Mouse (Mus musculus): Measurements from ENCODE around the gene Chst8.

Chst8 gene

DNA sequence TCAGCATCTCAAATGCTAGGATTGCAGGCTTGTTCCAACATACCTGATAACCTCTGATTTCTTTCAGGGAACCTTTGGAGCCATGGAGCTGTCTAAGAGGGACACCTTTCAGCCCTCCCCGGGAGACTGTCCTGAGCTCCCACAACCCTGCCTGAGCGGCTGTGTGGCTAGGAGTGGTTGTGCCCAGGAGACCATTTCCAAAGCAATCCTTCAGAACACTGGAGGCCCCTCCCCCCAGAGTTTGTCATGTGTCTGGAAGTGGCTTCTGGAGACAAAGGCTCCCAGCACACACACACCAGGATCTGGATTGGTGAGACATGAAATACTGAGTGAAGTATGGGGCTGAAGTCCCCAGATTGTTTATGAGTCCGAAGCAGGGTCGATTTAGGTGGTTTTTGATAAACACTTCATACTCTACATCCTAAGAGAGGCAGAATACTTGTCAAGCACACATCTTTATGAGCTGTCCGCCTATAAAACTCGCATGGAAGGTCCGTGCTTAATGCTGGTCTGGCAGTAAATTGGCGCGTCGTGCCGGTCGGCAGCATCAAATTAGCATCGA, 12.5 kb downstream of the Chst8 start:
- peak; percentile 43 for DNase-seq (ENCODE audit: low read depth, low spot score)

DNA sequence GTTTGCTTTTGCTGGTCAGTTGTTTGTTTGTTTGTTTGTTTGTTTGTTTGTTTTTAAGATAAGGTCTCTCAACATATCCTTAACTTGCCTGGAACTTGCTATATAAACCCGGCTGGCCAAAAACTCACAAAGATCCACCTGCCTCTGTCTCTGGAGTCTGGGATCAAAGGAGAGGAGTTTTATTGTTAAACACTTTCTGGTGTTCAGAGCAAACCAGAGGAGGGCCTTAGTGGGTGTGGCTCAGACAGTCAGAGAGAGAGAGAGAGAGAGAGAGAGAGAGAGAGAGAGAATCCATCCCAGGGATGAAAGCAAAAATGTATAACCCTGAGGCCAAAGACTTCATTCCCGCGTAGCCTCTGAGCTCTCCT, 13.1 kb downstream of the Chst8 start:
- DNase-seq (ENCODE audit: low read depth, low spot score), result no peak

DNA sequence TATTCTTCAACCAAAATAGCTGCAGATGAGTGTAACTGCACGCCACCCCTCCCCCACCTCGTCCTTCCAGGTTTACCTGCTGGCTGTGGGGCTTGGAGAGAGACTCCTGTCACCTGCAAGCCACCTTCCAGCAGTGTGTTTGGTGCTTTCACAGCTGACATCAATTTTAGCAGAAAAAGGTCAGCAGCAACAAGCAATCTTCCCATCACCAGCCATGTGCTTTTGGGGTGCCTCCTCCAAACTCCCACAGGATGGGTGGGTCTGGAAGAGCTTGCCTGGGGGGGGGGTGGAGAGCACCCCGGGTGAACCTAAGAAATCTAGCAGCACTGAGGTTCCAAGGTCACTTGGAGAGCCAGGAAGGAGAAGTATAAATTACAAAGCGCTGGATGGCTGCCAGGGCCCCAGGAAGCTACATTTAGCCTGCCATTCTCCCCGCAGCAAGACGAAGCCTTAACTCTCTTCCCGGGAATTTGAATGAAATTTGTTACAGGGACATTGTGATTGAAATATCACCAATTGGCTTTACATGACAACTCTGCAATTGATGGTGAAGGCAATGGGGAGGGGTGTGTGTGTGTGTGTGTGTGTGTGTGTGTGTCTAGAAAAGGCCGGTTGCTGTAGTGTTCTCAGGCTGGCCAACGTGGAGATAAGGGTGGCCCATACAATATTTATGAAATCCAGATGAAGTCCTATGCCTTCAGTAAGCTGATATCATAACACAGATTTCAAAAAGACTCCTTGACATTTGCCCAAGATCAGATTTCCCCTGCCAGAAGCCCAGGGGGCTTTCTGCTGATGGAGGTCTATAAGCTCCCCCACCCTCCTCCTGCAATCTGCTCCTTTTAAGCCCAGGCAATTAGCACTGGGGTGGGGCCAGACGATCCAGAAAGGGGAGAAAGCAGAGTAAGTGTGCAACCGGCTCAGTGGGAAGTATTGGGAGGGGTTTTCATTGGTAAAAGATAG, 13.8 kb downstream of the Chst8 start:
- DNase-seq (ENCODE audit: low read depth, low spot score), result peak; percentile 30

DNA sequence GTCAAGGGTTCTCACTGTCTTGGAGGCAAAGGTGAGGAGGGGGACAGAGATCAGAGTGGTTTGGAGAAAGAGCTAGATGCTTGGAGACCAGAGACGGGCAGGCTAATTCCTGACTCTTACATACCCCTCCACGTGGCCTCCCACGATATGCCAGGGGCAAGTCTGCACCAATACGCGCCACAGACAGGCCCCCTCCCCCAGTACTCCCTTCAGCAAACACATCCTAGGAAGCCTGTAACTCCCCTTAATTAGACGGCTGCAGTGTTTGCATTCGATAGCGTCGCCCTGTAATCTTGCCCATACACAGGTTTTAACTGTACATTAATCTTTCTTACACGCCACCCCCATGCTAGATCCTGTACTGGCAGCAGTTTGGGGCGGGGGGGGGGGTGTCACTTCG, 14.5 kb downstream of the Chst8 start:
- DNase-seq (ENCODE audit: low read depth, low spot score), result peak; percentile 39

DNA sequence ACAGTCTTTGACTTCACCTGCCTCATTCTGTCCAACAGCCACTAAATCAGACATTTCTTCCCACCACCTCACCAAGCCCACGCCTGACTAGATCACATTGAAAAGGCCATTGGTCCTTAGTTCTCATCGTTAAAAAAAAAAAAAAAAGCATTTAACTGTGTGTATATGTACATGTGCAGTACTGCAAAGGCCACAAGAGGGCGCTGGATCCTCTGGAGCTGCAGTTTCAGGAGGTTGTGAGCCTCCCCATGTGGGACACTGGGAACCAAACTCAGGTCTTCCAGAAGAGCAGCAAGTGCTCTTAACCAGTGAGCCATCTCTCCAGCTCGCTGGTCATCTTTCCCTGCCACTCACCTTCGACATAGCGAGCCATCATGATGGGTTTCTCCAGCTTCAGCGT, 22.1 kb downstream of the Chst8 start:
- DNase-seq (ENCODE audit: low read depth, low spot score), result no peak

DNA sequence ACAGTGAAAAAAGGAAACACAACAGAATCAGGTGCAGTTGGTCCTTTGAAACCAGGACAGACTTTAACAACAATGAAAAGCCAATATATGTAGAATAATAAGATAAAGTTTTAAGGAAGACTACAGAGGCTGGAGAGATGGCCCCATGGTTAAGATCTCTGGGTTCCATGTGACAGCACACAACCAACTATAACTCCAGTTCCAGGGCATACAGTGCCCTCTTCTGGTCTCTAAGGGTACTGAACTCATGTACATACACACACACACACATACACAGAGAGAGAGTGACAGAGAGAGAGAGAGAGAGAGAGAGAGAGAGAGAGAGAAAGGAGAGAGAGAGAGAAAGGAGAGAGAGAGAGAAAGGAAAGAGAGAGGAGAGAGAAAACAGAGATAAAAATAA, 25.3 kb downstream of the Chst8 start:
- no peak for DNase-seq (ENCODE audit: low read depth, low spot score)

DNA sequence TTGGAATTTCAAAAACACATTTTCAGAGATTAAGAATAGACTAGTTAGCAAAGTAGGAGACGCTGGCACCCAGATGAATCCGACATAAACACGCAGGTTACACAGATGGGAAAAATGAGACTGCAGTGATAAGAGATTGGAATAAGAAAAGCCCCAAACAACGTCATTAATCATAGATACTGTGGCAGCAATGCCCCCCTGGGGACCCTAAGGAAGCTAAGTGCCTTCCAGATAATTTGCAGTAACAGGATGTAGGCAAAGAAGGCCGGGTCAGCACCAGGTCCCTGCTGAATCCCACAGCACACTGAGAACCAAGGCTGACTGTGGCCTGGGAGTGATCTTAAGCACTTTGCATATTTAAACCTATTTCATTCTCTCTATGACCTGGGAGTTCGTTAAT, 27.5 kb downstream of the Chst8 start:
- no peak for DNase-seq (ENCODE audit: low read depth, low spot score)

DNA sequence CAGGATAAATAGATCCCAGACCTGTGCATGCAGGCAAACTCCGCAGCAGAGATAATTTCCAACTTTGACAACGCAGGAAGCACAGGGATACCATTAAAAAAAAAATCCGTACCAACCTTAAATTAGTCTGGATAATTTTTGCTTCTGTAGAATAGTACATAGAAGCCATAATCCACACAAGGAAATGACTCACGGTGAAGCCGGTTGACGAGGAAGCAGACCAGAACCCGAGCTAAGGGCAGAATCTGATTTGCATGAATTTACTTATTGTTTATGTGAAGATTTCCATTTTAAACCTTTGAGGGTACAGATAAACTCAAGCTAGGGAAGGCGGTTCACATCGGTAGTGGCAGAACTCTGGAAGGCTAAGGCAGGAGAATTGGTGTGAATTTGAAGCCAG, 28.0 kb downstream of the Chst8 start:
- DNase-seq (ENCODE audit: low read depth, low spot score), result no peak

DNA sequence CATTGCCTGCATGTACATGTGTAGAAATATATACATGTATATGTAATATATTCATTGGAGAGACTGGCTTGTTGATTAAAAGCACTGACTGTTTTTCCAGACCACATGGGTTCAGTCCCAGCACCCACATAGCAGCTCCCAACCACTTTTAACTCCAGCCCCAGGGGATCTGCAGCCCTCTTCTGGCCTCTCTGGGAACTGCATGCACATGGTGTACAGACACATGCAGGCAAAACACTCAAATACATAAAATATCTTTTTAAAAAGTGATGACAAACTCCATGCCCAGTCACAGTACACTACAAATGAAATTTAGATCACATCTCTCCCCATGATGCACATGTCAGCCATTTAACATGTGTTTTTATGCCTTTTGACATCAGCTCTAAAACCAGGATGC, 30.5 kb downstream of the Chst8 start:
- DNase-seq (ENCODE audit: low read depth, low spot score), result no peak

DNA sequence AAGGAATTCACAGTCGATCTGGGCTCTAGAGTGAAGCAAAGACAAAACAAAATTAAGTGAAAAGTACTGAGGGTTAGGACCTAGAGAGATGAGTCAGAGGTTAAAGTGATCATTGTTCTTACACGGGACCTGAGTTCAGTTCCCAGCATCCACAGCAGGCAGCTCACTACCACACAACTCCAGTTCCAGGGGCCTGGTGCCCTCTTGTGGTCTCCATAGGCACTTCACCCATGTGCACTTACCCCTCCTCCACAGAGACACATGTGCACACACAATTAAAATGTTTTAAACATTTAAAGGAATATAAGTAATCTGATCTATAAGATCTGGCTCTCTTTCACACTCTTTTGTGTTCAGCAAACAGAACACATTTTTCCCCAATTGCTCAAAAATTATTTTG, 31.3 kb downstream of the Chst8 start:
- DNase-seq (ENCODE audit: low read depth, low spot score), result no peak

DNA sequence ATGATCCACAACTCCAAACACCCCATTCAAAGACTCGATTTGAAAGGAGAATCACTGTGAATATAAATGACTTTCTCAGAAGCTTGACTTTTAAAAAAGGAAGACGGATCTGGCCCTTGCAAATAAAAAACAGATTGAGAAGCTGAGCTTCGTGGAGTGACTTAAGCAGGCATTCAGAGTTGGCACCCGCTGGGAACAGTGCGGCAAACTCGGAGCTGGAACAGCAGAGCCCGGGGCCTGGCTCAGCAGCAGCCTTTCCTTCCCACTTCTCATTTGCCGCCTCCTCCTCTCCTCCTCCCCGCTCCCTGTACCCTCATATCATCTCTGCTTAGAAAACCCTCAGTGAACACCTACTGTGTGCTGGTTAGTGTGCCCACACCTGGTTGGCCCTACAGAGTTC, 34.1 kb downstream of the Chst8 start:
- DNase-seq (ENCODE audit: low read depth, low spot score), result no peak

DNA sequence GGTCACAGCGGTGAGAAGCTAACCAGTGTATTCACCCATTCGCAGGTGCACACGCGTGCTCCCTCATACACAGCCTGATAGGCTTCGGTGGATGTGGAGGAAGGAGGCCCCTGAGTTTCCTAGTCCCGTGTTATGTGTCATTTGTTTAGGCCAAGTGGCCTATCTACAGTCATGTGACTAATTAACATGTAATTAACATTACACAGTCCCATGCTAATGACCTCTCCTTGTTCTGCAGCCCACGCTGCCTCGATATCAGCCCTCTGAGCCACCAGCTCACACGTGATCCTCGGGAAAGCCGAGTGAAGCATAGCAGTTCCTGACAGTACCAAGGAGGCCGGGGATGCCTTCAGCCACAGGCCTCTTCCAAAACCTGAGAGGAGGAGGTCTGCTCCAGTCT, 36.9 kb downstream of the Chst8 start:
- no peak for DNase-seq (ENCODE audit: low read depth, low spot score)

DNA sequence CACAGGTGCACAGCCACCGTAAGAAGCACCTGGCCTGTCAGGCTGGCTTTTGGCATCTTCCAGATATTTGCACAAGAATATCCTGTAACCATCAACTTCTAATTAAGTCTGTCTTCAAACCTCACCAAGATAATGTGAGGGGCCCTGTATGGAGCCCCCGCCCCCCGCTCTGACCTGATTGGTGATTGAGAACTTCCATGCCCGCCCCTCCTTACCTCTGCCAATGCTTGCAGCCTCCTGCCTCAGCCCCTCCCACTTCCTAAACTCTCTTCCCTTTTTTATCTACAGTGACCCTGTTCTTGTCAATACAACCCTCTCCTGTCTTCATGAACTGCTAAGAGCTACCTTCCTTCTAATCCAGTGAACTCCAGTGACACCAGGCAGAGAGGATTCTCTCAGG, 37.6 kb downstream of the Chst8 start:
- DNase-seq (ENCODE audit: low read depth, low spot score), result no peak

DNA sequence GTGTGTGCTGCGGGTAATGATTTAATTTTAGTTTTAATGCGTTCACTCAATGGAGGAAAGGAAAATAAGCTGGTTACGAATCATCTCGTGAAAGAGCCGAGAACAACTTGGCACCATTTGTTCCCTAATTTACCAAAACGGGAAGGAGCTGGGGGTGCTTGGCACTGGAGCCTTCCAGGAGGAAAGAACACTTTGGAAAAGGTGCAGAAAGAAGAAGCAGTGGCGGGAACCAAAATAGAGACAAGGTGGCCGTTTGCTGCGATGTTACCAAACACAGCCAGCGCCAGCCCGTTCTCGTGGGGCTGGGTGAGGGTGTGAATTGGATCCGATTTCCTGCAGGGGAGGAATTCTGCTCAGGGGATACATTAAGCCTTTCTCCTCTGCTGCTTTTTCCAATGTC, 38.5 kb downstream of the Chst8 start:
- DNase-seq (ENCODE audit: low read depth, low spot score), result no peak

DNA sequence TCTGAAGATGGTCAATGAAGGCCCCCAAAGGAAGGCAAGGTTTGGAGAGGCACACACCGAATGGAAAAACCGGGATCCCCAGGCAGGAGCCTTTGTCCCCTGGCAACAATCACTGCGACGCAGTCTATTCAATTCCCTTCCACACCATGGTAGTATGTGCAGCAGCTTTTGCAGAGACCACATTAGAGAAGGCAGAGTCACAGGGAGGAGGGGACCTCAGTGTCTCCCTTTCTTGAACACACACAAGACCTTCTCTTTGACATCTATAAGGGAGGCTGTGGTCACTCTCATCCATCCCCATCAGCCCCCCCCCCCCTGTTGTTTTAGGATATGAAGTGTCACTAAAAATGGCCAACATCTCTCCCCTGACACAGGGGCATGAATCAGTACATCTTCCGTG, 39.2 kb downstream of the Chst8 start:
- no peak for DNase-seq (ENCODE audit: low read depth, low spot score)

DNA sequence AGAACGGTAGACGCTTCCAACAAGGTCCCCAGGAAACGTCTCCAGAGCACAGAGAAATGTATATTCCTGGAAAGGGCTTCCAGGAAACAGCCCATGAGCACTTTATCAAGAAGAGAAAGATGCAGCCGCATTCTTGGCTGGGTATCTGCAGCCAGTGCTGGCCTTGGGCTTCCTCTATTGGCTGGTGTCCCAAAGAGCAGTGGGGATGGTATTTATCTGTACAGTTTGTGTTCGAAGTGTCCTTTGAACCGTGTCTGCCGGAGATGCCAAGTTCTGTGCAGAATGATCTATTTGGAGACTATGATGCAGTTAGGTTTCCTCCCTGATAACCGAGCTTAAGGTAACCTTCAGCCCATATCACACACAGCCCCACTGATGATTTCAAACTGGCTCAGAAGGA, 43.0 kb downstream of the Chst8 start:
- no peak for DNase-seq (ENCODE audit: low read depth, low spot score)

DNA sequence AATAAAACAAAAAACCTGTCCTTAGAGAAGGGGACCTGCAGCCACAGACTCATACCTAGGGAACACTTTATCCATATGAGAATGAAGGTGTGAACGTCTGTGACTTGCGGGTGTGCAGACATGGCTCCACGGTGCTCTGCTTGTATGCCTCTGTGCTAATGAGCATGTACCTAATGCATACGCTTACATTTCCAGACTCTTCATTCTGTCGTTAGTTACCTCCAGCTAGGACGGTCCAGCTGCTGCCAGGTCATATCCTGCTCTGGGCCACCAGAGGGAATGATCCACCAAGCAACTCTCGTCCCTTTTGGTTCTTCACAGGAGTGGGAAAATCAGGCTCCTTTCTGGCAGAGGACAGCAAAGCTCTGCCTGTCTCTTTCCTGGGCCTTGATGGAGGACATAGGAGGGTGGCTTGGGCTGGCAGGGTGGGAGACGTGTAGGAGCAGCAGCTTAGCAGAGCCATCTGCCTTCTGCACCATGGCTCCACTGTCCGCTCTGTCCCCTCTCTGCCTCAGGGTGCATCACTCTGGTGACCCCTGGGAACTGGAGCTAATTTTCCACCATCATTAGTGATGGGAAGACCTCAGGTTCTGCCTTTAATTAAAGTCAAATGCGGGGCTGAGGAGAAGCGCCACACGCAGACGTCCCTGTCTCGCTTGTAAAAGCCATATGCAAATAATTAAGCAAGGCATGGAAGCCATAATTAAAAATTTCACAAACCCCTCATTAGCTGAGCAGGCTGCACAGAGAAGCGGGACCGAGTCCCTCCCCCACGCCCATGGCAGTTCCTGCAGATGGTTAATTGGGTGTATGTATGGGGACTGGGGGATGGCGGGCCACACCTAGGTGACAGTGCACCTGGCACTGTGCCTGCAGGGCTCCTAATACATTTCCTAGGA, 48.0 kb downstream of the Chst8 start:
- DNase-seq (ENCODE audit: low read depth, low spot score), result peak; percentile 53

DNA sequence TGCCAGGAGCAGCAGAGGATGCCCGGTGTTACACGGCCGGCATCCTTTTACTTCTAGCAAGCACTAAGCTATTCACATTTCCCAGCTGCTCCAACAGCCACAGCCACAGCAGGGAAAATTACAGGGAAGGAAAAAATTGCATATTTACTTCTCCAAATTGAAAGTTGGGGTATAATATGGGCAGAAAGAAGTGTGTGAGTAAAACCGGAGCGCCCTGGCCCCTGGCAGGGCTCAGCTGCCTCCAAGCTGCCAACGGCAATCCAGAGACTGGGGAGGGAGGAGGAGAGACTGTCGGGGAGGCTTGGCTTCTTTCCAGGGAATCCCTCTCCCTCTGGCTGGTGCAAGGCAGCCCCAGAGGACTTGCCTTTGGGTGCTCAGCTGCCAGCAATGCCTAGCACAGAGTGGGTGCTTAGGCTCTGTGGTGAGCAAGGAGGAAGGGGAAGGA, 53.1 kb downstream of the Chst8 start:
- no peak for DNase-seq (ENCODE audit: low read depth, low spot score)

DNA sequence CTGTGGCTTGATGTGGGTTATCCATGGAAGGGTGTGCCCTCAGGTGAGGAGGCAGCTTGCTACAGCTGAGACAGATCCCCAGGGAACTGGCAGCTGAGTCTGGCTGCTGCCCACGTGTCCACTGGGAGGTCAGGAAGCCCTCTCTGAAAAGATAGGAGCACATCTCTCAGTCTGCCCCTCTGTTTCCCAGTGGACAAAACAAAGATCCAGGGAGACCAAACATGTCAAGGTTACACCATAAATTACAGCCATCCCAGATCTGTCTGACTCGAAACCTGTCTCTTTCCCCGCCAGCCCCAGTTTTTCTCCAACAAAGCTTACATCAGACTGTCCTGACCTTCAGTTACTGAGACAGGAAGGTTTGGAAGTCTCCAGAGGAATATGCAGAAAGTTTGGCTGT, 53.8 kb downstream of the Chst8 start:
- no peak for DNase-seq (ENCODE audit: low read depth, low spot score)

DNA sequence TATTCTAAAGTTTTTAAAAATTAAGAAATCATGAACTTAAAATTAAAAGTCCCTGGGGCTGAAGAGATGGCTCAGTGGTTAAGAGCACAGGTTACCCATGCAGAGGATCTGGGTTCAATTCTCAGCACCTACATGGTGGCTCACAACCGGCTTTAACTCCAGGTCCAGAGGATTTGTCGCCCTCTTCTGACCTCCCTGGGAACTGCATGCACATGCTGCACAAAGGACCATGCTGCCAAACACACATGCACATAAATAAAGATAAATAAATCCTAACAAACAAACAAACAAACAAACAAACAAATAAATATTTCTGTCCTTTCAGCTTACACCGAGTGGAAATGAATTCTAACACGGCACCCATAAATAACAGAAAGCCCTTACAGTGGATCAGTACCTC, 55.0 kb downstream of the Chst8 start:
- no peak for DNase-seq (ENCODE audit: low read depth, low spot score)

DNA sequence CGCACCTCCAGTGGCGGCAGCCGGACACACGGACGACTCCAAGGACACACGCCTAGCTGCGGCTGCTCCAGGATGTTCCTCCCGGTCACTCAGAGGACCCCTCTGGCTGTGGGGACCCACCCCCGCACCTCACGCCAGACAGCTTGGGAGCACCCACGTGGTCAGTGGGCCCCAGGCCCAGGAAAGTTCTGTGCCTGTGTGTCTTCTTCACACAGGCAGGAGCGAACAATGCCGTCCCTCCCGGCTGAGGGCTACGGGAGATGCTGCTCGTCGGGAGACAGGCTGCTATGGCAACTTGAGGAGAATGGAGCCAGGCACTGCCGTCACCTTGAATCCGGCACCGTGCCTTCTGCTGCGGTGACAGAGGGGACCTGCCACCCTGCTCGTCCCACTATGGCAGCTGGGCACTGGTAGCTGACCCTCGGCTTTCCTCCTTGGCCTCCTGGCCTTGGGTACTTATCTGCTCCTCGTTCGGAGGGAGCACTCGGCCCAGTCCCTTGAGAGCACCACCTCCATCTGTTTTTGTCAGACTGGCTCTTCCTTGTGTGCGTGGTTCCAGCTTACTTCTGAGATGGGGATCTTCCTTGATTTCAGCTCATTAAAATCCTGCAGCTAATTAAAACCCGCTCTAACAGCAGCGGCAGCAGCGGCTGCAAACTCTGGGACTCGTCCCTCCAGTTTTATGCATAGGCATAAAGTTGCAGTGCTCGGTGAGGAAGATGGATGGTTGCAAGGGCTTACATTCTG, 59.2 kb downstream of the Chst8 start:
- no peak for DNase-seq (ENCODE audit: low read depth, low spot score)
